Mouse (Mus musculus): ENCODE measurements around the gene Gm7714. TPM values are rescaled to one million over a fixed set of nuclear protein-coding genes. Genes with fewer than 3 reads are reported as not detected.
"Not testable (repeated sequence)": the region's sequence is repeated elsewhere in the genome, so short reads cannot be mapped to it uniquely, and the experiment has no call there.

Gm7714 gene
- not detected in 2 replicates for polyA plus RNA-seq (2012; ENCODE audit: insufficient read depth, insufficient read length, missing spikeins)

DNA sequence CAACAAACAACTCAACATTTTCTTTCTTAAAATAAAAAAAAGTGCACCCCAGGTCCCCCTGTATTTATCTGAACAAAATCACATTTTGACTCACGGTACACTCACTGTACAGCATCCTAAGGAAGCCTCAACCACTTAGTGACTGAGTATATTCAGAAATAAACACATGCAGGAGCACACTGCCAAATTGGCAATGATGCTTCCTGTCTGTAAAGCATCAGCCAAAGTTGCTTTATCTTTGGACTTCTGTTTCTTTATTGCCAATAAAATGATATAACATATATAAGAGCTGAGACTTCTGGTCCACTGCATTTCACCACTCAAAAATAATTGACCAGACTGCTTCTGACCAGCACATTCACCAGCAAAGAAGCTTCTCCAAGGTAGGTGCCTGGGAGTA, at the start of gene Gm7714:
Gene Gm7714, plus strand, starts transcription at position 301 of the 400 bp plus-strand sequence.
- H3K4me1 ChIP-seq (ENCODE audit: control insufficient read depth, insufficient read depth, insufficient read length, low read length): no peaks in the 10 kb centered on the region
- no peak within 1 kb of the TSS for H3K4me3 ChIP-seq (ENCODE audit: insufficient read depth, low read depth, low read length)
- H3K27ac ChIP-seq (replicated peaks; ENCODE audit: low read depth, low read length): no peak within 1 kb of the TSS

DNA sequence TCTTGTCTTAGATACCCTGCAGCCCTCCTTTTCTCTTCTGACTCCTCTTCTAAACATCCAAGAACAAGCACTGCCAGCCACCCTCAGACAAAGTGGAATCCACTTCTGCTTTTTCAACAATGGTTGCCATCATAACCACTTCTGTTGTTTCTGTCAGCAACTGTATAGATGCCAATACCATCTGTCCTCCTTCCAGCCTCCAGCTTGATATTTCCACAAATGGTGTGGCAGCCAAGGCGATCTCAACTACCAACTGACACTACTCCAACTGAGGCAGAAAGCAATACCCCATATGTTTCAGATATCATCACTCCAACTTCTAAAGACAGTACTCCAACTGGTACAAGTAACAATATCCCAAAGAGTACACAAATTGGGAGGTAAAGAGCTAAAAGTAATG, 12.2 kb upstream of the Gm7714 start:
- no peak overlapping the region for H3K4me3 ChIP-seq (ENCODE audit: insufficient read depth, low read depth, low read length)
- no peak overlapping the region for H3K27ac ChIP-seq (replicated peaks; ENCODE audit: low read depth, low read length)
- no peaks in the 10 kb centered on the region for H3K4me1 ChIP-seq (ENCODE audit: control insufficient read depth, insufficient read depth, insufficient read length, low read length)

- H3K4me3 ChIP-seq (ENCODE audit: insufficient read depth, low read depth, low read length); H3K27ac ChIP-seq (replicated peaks; ENCODE audit: low read depth, low read length); H3K4me1 ChIP-seq (ENCODE audit: control insufficient read depth, insufficient read depth, insufficient read length, low read length): not testable (repeated sequence)
These were observed 42.6 kb downstream of the Gm7714 start for GRCm38 (mm10) chr5:88311307-88311706.

DNA sequence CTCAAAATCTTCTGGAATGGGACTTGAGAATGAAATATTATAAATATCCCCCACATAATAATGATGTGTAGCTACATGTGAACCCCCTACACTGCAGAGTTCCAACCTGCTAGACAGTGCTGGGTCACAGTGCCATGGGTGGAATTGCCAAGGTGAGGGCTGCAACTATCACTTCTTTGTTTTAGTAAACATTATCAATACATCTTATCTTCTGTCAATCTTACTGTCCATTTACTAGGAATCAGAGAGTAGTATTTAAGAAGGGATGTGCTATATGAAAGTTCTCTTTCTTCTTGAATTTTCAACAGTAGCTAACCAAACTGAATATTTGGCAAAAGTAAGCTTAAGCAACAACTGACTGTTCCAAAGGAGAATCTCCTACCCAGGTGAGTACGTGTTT, 48.3 kb downstream of the Gm7714 start, which contains the start of gene Prol1:
Gene Prol1, plus strand, starts transcription at position 301 of the 400 bp plus-strand sequence.
- Histone ChIP-seq H3K27ac (replicated peaks; ENCODE audit: low read depth, low read length) (no peak within 1 kb of the TSS), H3K4me1 (ENCODE audit: control insufficient read depth, insufficient read depth, insufficient read length, low read length) (no peaks in the 10 kb centered on the region), H3K4me3 (ENCODE audit: insufficient read depth, low read depth, low read length) (no peak within 1 kb of the TSS)

Other genes starting within 250 kb of the Gm7714 start
- not detected in 2 replicates for gene Smr2, start 182.4 kb upstream of the Gm7714 start, polyA plus RNA-seq (2012; ENCODE audit: insufficient read depth, insufficient read length, missing spikeins)
- gene Gm11116, start 157.4 kb upstream of the Gm7714 start, polyA plus RNA-seq (2012; ENCODE audit: insufficient read depth, insufficient read length, missing spikeins): not detected in 2 replicates
- gene Gm11115, start 114.8 kb upstream of the Gm7714 start, polyA plus RNA-seq (2012; ENCODE audit: insufficient read depth, insufficient read length, missing spikeins): not detected in 2 replicates
- gene Prol1, start 48.4 kb downstream of the Gm7714 start, polyA plus RNA-seq (2012; ENCODE audit: insufficient read depth, insufficient read length, missing spikeins): not detected in 2 replicates
- not detected in 2 replicates for gene Amtn, start 107.2 kb downstream of the Gm7714 start, polyA plus RNA-seq (2012; ENCODE audit: insufficient read depth, insufficient read length, missing spikeins)
- not detected in 2 replicates for gene Ambn, start 187.1 kb downstream of the Gm7714 start, polyA plus RNA-seq (2012; ENCODE audit: insufficient read depth, insufficient read length, missing spikeins)
- gene Enam, start 219.1 kb downstream of the Gm7714 start, polyA plus RNA-seq (2012; ENCODE audit: insufficient read depth, insufficient read length, missing spikeins): not detected in 2 replicates